Mouse (Mus musculus): ENCODE data around the gene Pars2. TPM values are rescaled to one million over a fixed set of nuclear protein-coding genes. Genes with fewer than 3 reads are reported as not detected.

The Pars2 gene
- polyA plus RNA-seq, 1 experiment from 2014 or later, result 11.7 TPM

DNA sequence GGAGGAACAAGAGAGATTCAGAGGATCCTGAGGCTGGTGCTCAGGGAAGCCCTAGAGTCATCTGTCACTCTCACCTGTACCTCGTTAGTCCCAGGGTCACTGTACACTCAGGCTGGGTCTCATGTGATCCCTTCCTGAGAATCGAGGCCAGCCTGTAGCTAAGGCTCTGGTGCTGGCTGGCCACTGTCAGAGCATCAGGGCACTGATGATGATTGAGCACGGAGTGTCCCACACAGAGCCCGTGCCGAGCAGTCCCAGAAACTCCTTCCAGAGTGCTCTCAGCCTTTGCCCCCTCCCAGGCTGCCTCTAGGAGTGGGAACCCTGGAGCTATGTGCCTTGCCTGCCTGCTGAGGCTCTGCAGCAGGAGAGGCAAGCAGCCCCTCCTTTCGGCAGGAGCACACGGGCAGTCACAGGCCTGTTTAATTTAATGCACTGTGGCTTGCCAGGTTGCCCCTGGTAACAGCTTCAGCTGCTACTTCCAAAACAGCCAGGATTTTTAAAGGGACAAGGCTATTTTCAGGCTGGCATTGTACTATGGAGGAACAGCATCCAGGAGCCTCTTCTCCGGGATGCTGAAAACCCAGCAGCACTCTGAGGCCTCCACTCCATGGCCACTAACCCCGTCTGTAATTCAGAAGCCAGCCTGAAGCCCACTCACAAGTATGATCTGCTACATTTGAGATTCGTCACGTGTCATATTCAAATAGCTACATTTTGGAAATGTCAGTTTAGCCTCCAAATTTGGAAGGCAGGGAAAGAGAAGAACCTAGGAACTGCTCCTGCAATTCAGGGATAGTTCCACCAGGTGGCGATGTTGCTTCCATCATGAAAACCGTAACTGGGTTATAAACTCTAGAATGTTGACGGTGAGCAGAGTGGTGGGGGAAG is 20.3 kb upstream of the Pars2 start:
- Histone ChIP-seq H3K9me3 (ENCODE audit: control insufficient read depth, low read length) (no peaks in the 10 kb centered on the region), H3K27ac (ENCODE audit: low read depth, low read length) (no peak overlapping the region), H3K4me2 (no peak overlapping the region), H3K36me3 (ENCODE audit: control insufficient read depth, insufficient read depth, low read length) (no peaks in the 10 kb centered on the region), H3K4me1 (replicated peaks; ENCODE audit: control insufficient read depth, insufficient read depth, low read length) (no peaks in the 10 kb centered on the region; the same call in 1 of the 2 replicates), H3K27me3 (replicated peaks; ENCODE audit: control insufficient read depth, insufficient read depth, low read length) (peaks cover 7% of the 10 kb centered on the region), H3K4me3 (ENCODE audit: low read depth, low read length) (no peak overlapping the region), H3K9ac (ENCODE audit: low read depth, low read length) (no peak overlapping the region)
- no peak for DNase-seq (ENCODE audit: low spot score)
- 32% methylated on average over 14 of the region's 14 CpGs for WGBS
- no peak; the same call in 1 of the 2 replicates for ATAC-seq (replicated peaks; ENCODE audit: low FRiP score)

DNA sequence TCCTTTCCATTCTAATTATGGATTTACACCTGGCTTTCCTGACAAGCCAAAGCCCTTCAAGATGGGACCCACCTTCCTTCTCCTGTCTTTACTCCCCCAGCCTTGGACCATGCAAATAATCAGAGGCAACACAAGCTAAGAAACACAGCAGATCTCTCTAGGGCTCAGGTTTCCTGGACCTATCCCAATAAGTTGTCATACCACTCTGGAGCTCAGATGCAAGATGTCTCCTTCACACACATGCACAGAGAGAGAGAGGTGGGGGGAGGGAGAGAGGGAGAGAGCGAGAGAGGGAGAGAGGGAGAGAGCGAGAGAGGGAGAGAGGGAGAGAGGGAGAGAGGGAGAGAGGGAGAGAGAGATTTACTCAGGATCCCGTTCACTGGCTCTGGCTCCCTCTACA is 18.6 kb upstream of the Pars2 start:
- no peak for ATAC-seq (replicated peaks; ENCODE audit: low FRiP score)
- H3K4me1 ChIP-seq (replicated peaks; ENCODE audit: control insufficient read depth, insufficient read depth, low read length), result no peaks in the 10 kb centered on the region; the same call in 1 of the 2 replicates
- H3K27me3 ChIP-seq (replicated peaks; ENCODE audit: control insufficient read depth, insufficient read depth, low read length), result peaks cover 5% of the 10 kb centered on the region; the same call in 1 of the 2 replicates
- no peak overlapping the region for H3K4me2 ChIP-seq
- no peaks in the 10 kb centered on the region for H3K9me3 ChIP-seq (ENCODE audit: control insufficient read depth, low read length)
- no peak for DNase-seq (ENCODE audit: low spot score)
- no peak overlapping the region for H3K4me3 ChIP-seq (ENCODE audit: low read depth, low read length)
- H3K36me3 ChIP-seq (ENCODE audit: control insufficient read depth, insufficient read depth, low read length), result no peaks in the 10 kb centered on the region
- WGBS, result 75% methylated on average over 1 of the region's 3 CpGs
- no peak overlapping the region for H3K27ac ChIP-seq (ENCODE audit: low read depth, low read length)
- no peak overlapping the region for H3K9ac ChIP-seq (ENCODE audit: low read depth, low read length)

DNA sequence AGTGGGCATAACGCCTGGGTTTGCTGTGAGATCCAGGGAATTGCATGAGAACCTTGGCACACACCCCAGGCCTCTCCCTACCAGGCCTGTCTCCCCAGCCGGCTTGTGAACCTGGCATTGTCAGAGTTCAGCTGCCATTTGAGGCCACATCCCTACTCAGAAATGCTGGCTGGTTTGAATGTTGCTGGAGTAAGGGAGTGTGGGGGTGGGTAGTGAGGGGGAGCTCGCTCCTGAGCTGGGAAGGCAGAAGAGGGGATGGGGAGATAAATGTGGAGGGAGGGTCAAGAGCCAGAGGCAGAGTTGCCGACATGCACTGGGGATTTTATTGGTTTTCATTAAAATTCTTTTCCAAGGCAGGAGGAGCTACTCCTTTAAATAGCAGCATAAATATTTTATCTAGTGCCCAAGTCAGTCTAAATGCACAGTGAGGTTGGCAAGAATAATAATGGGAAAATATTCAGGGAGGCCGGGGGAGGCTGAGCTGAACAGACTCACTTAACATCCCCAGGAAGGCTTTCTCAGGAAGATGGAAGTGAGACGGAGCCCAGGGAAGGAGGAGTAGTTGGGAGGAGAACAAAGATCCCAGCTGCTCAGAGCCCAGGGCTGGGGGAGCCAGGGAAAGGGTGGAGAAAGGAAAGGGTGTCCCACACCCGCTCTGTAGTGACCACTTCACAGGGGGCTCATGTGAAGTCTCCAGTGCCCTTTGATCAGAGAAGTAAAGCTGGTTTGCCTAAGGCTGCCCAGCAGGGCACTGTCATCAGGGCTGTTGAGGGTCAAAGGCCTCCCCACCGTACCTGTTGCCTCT is 17.4 kb upstream of the Pars2 start:
- WGBS, result 39% methylated on average over 8 of the region's 8 CpGs
- Histone ChIP-seq H3K4me1 (replicated peaks; ENCODE audit: control insufficient read depth, insufficient read depth, low read length) (no peaks in the 10 kb centered on the region; the same call in 1 of the 2 replicates), H3K9me3 (ENCODE audit: control insufficient read depth, low read length) (no peaks in the 10 kb centered on the region), H3K36me3 (ENCODE audit: control insufficient read depth, insufficient read depth, low read length) (no peaks in the 10 kb centered on the region), H3K4me2 (no peak overlapping the region), H3K4me3 (ENCODE audit: low read depth, low read length) (no peak overlapping the region), H3K9ac (ENCODE audit: low read depth, low read length) (no peak overlapping the region), H3K27ac (ENCODE audit: low read depth, low read length) (no peak overlapping the region), H3K27me3 (replicated peaks; ENCODE audit: control insufficient read depth, insufficient read depth, low read length) (no peaks in the 10 kb centered on the region; the same call in 1 of the 2 replicates)
- DNase-seq (ENCODE audit: low spot score) (no peak), ATAC-seq (replicated peaks; ENCODE audit: low FRiP score) (no peak)

GRCm38 (mm10) chr4:106634086-106634479 is 16.8 kb upstream of the Pars2 start:
- ATAC-seq (replicated peaks; ENCODE audit: low FRiP score) (no peak), DNase-seq (ENCODE audit: low spot score) (no peak)
- H3K27me3 ChIP-seq (replicated peaks; ENCODE audit: control insufficient read depth, insufficient read depth, low read length), result no peaks in the 10 kb centered on the region; the same call in 1 of the 2 replicates
- no peak overlapping the region for H3K9ac ChIP-seq (ENCODE audit: low read depth, low read length)
- H3K9me3 ChIP-seq (ENCODE audit: control insufficient read depth, low read length), result no peaks in the 10 kb centered on the region
- WGBS, result 41% methylated on average over 9 of the region's 9 CpGs
- H3K4me1 ChIP-seq (replicated peaks; ENCODE audit: control insufficient read depth, insufficient read depth, low read length), result no peaks in the 10 kb centered on the region; the same call in 1 of the 2 replicates
- H3K4me2 ChIP-seq, result no peak overlapping the region
- no peak overlapping the region for H3K4me3 ChIP-seq (ENCODE audit: low read depth, low read length)
- H3K36me3 ChIP-seq (ENCODE audit: control insufficient read depth, insufficient read depth, low read length), result no peaks in the 10 kb centered on the region
- H3K27ac ChIP-seq (ENCODE audit: low read depth, low read length), result no peak overlapping the region

DNA sequence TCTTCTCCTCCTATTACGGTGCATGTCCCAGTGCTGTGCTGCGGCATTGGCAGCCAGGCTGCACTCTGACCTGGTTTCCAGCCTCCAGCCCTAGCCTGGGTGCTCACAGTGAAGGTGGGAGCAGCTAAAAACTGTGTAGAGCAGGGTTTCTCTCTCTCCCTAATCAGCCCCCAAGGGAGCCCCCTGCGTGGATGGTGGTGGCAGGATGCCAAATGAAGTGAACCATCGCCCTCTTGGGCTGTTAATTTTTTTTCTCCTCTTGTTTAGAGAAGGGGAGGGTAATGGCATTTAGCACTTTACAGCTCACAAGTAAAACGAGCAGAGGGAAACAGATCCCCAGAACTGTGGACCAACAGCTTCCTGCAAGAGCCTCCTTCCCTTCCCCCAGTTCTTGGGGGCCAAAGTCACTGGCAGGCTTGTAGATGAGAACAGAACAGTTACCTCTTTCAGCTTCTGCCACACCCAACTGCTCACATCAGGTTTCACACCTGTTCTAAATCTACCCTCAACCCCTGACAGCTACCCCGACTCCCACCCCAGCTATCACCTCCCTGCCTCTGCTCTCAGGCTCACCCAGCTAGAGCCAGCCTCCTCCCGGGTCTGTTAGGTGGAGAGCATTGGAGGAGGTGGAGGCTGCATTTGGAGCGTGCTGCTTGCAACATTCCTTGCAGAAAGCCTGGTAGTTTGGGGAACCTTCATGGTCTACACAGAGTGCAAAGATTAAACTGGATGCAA is 7.2 kb upstream of the Pars2 start:
- H3K36me3 ChIP-seq (ENCODE audit: control insufficient read depth, insufficient read depth, low read length), result no peaks in the 10 kb centered on the region
- H3K9me3 ChIP-seq (ENCODE audit: control insufficient read depth, low read length), result peaks cover 2% of the 10 kb centered on the region; the same call in 1 of the 2 replicates
- no peak overlapping the region for H3K27ac ChIP-seq (ENCODE audit: low read depth, low read length)
- no peaks in the 10 kb centered on the region; the same call in 1 of the 2 replicates for H3K27me3 ChIP-seq (replicated peaks; ENCODE audit: control insufficient read depth, insufficient read depth, low read length)
- H3K9ac ChIP-seq (ENCODE audit: low read depth, low read length), result no peak overlapping the region
- ATAC-seq (replicated peaks; ENCODE audit: low FRiP score) (no peak), DNase-seq (ENCODE audit: low spot score) (no peak)
- H3K4me1 ChIP-seq (replicated peaks; ENCODE audit: control insufficient read depth, insufficient read depth, low read length), result no peaks in the 10 kb centered on the region
- H3K4me3 ChIP-seq (ENCODE audit: low read depth, low read length), result no peak overlapping the region
- WGBS, result 16% methylated on average over 8 of the region's 8 CpGs
- H3K4me2 ChIP-seq, result no peak overlapping the region

- ATAC-seq (replicated peaks; ENCODE audit: low FRiP score) (no peak), DNase-seq (ENCODE audit: low spot score) (no peak)
- no peaks in the 10 kb centered on the region for H3K36me3 ChIP-seq (ENCODE audit: control insufficient read depth, insufficient read depth, low read length)
- no peak overlapping the region for H3K9ac ChIP-seq (ENCODE audit: low read depth, low read length)
- no peaks in the 10 kb centered on the region; the same call in 1 of the 2 replicates for H3K27me3 ChIP-seq (replicated peaks; ENCODE audit: control insufficient read depth, insufficient read depth, low read length)
- 72% methylated on average over 6 of the region's 6 CpGs for WGBS
- H3K4me3 ChIP-seq (ENCODE audit: low read depth, low read length), result no peak overlapping the region
- no peak overlapping the region for H3K4me2 ChIP-seq
- H3K4me1 ChIP-seq (replicated peaks; ENCODE audit: control insufficient read depth, insufficient read depth, low read length), result no peaks in the 10 kb centered on the region
- peaks cover 2% of the 10 kb centered on the region; the same call in 1 of the 2 replicates for H3K9me3 ChIP-seq (ENCODE audit: control insufficient read depth, low read length)
- H3K27ac ChIP-seq (ENCODE audit: low read depth, low read length), result no peak overlapping the region
Observed at GRCm38 (mm10) chr4:106644218-106644610, 6.7 kb upstream of the Pars2 start.

GRCm38 (mm10) chr4:106645797-106646196 is 5.1 kb upstream of the Pars2 start:
- 71% methylated on average over 5 of the region's 5 CpGs for WGBS
- no peak for ATAC-seq (replicated peaks; ENCODE audit: low FRiP score)
- Histone ChIP-seq H3K27ac (ENCODE audit: low read depth, low read length) (no peak overlapping the region), H3K36me3 (ENCODE audit: control insufficient read depth, insufficient read depth, low read length) (no peaks in the 10 kb centered on the region), H3K9ac (ENCODE audit: low read depth, low read length) (no peak overlapping the region), H3K27me3 (replicated peaks; ENCODE audit: control insufficient read depth, insufficient read depth, low read length) (no peaks in the 10 kb centered on the region), H3K4me3 (ENCODE audit: low read depth, low read length) (no peak overlapping the region), H3K4me1 (replicated peaks; ENCODE audit: control insufficient read depth, insufficient read depth, low read length) (no peaks in the 10 kb centered on the region), H3K9me3 (ENCODE audit: control insufficient read depth, low read length) (no peaks in the 10 kb centered on the region), H3K4me2 (no peak overlapping the region)
- no peak for DNase-seq (ENCODE audit: low spot score)

DNA sequence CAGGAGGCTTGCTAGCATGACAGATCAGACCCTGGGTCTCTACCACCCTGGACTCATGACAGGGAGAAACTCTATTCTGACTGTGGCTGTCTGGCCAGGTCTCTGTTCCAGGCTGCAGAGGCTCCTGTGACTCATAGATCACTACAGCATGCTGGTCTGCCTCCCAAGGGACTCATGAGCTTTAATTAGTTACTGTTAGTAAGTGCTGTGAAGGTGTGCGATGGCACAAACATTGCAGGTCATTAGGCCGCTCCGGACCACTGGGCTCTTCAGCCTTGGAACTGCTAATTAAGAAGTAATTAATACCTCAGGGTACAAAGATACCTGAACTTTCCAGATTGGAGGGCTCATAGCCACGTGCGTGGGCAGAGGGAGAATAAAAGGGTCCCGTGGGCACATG is 3.7 kb upstream of the Pars2 start:
- Histone ChIP-seq H3K4me3 (ENCODE audit: low read depth, low read length) (no peak overlapping the region), H3K4me2 (no peak overlapping the region), H3K36me3 (ENCODE audit: control insufficient read depth, insufficient read depth, low read length) (no peaks in the 10 kb centered on the region), H3K27me3 (replicated peaks; ENCODE audit: control insufficient read depth, insufficient read depth, low read length) (no peaks in the 10 kb centered on the region), H3K27ac (ENCODE audit: low read depth, low read length) (no peak overlapping the region), H3K9ac (ENCODE audit: low read depth, low read length) (no peak overlapping the region), H3K4me1 (replicated peaks; ENCODE audit: control insufficient read depth, insufficient read depth, low read length) (peaks cover 5% of the 10 kb centered on the region), H3K9me3 (ENCODE audit: control insufficient read depth, low read length) (no peaks in the 10 kb centered on the region)
- no peak for DNase-seq (ENCODE audit: low spot score)
- ATAC-seq (replicated peaks; ENCODE audit: low FRiP score), result no peak
- WGBS, result 88% methylated on average over 6 of the region's 6 CpGs
